Mouse (Mus musculus) embryonic fibroblast, embryonic 13.5 days (primary cell): ENCODE data around the gene Sdk1. TPM values are rescaled to one million over a fixed set of nuclear protein-coding genes. Genes with fewer than 3 reads are reported as not detected.
A peak's percentile ranks its signal among the peaks of the same experiment; 100 is the strongest.

Source experiments
- H3K27ac ChIP-seq: 2 replicates; pipeline ENCODE4 v1.5.1; 2012; ENCODE audit warnings: low read length, control low read depth, inconsistent platforms; ENCODE audit not compliant: insufficient read depth
- H3K4me1 ChIP-seq: 2 replicates; pipeline ENCODE4 v1.6.1; 2011; ENCODE audit warnings: low read length; ENCODE audit not compliant: control insufficient read depth, insufficient read depth
- H3K4me3 ChIP-seq: 2 replicates; pipeline ENCODE4 v1.5.1; 2011; ENCODE audit warnings: mild to moderate bottlenecking, control low read depth, low read length; ENCODE audit not compliant: insufficient read depth
- CTCF ChIP-seq: IDR thresholded peaks from 2 replicates; pipeline ENCODE4 v1.5.1; 2011; ENCODE audit warnings: mild to moderate bottlenecking, control low read depth, low read length, moderate library complexity, borderline replicate concordance; ENCODE audit not compliant: insufficient read depth
- POLR2A ChIP-seq: IDR thresholded peaks from 2 replicates; pipeline ENCODE4 v1.6.1; 2011; ENCODE audit warnings: low read depth, mild to moderate bottlenecking, control low read depth, low read length, moderate library complexity
- polyA plus RNA-seq: library from polyadenylated mRNA; stranded (reverse); fragments of >200 nt; gene quantifications from 2 replicates; pipeline ENCODE4 v1.2.4, GENCODE M21; 2011; ENCODE audit warnings: low read depth; ENCODE audit not compliant: missing spikeins, insufficient read length

Sdk1 gene
- polyA plus RNA-seq, 1 experiment = 6.7 TPM

DNA sequence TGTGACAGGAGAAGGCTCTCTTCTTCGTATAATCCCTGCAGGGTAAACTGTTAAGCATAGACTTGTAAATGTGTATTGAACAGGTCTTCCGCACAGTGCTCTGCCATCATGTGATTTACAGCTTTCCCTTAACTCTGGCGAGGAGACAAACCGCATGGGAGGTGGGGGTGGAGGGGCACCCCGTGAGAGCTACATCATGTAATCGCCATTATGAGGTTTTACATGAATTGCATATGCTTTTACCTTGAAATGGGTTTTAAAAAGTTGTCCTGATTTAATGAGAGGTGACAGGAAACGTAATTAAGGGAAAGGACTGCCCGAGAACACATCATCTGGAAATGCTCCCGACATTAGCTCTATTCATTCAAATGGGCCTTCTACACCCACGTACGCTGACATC, 709.5 kb downstream of the Sdk1 start:
- Histone ChIP-seq H3K4me1 (no peaks in the 10 kb centered on the region), H3K4me3 (no peak overlapping the region), H3K27ac (no peak overlapping the region)
- TF ChIP-seq CTCF (no peak), POLR2A (no peak)

DNA sequence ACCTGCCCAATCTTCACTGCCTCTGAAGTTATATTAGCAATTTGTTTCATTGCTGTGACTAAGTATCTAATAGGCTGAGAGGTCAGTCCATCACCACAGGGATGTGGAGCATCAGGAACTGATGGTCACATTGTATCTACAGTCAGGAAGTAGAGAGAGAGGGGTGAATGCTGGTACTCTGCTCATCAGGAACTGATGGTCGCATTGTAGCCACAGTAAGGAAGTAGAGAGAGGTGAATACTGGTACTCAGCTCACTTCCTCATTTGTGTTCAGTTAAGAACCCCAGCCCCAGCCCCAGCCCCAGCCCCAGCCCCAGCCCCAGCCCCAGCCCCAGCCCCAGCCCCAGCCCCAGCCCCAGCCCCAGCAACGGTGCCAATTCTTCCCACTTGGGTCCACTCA, 711.0 kb downstream of the Sdk1 start:
- Histone ChIP-seq H3K27ac (no peak overlapping the region), H3K4me3 (no peak overlapping the region), H3K4me1 (no peaks in the 10 kb centered on the region)
- TF ChIP-seq POLR2A (no peak), CTCF (no peak)

DNA sequence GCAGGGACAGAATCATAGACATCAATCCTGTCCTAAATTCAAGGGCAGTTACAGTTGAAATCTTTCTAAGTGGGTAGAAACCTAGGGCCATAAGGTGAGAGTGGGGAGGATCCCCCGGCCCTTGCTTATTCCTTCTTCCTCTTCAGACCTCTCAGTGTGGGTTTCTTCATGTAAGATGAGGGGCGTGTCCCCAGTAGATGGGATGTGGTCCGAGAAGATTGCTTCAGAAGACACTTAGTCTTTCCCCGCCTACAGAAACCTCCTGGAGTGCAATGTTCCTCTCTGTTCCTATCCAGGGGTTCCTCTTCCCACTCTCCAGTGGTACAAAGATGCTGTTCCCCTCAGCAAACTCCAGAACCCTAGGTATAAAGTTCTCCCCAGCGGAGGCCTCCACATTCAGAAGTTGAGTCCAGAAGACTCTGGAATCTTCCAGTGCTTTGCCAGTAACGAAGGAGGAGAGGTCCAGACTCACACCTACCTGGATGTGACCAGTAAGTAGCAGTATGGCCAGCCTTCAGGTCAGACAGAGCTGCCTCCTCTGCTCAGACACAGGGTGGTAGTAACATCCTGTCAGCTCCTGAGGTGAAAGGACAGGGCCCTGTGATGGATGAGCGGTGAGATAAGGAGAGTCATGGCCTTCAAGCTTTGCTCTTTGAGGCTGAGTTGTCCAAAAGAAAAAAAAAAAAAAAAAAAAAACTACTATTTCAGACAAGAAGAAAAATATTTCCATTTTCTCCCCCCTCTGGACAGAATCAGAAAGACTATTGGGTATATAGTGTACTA, 711.6 kb downstream of the Sdk1 start:
- H3K4me1 ChIP-seq = no peaks in the 10 kb centered on the region
- H3K4me3 ChIP-seq = no peak overlapping the region
- H3K27ac ChIP-seq = no peak overlapping the region
- TF ChIP-seq POLR2A = no peak
- TF ChIP-seq CTCF = no peak

GRCm38 (mm10) chr5:141971071-141971470, 729.8 kb downstream of the Sdk1 start:
- no peak for TF ChIP-seq CTCF
- TF ChIP-seq POLR2A = no peak

DNA sequence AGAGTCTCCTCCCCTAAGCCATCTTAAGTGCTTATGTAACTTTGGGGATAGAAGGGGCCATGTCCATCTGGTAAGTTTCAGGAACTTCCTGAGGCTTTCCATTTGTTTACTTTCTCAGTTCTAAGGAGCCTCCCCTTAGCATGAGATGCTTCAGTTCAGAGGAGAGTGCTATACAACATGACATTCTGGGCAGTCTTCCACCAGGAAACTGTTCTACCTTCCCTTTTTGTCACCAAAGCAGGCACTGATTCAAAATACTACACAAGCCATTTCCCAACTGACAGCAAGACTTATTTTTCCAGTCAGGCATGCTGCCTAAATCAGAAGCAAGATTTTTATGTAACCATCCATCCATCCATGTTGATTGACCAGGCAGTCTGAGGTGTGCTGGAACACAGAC, 738.2 kb downstream of the Sdk1 start:
- H3K4me1 ChIP-seq = no peaks in the 10 kb centered on the region
- TF ChIP-seq CTCF = no peak

More at GRCm38 (mm10) chr5:141971071-141971470, 729.8 kb downstream of the Sdk1 start:
- Histone ChIP-seq H3K4me1 (no peaks in the 10 kb centered on the region), H3K4me3 (no peak overlapping the region), H3K27ac (no peak overlapping the region)

GRCm38 (mm10) chr5:141980746-141981145, 739.5 kb downstream of the Sdk1 start:
- H3K27ac ChIP-seq = no peak overlapping the region

More for the DNA sequence above, 738.2 kb downstream of the Sdk1 start:
- H3K27ac ChIP-seq = no peak overlapping the region
- H3K4me3 ChIP-seq = no peak overlapping the region

DNA sequence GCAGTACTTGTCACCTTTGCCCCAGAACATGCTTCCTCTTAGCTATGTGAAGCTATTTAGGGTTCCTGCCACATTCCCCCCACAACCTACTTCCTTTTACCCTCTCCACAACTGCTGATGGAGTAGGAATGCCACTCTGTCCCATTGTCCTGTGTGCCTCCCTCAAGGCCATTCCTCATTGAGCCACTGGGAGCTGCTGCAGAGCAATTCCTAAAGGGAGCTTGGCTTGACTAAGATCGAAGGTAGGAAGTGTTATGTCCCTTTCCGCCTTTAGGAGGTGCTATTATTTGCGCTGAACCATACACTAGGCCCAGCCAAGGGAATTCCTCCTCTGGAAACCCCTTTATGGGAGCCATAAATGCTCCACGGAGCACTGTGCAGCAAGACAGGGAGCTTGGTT, 743.0 kb downstream of the Sdk1 start:
- Histone ChIP-seq H3K27ac (no peak overlapping the region), H3K4me1 (no peaks in the 10 kb centered on the region), H3K4me3 (no peak overlapping the region)
- TF ChIP-seq CTCF (no peak), POLR2A (no peak)

More at GRCm38 (mm10) chr5:141980746-141981145, 739.5 kb downstream of the Sdk1 start:
- TF ChIP-seq CTCF = no peak
- H3K4me1 ChIP-seq = no peaks in the 10 kb centered on the region
- H3K4me3 ChIP-seq = no peak overlapping the region

DNA sequence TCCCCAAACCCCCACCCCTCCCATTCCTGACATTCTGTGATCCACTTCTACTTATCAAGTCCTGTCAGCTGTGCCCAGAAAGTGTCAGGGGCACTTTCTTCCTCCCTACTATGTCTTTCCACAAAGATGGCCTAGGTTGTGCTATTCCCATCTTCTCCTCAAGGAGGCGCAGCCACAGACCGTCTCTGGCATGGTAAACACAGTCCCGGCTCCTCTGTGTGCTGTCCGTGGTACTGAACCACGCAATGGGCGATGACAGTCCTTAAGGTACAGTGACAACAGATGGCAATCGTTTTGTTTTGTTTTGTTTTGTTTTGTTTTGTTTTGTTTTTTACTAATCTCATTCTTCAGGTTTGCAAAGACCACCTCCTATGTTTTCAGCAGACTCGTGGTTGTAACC, 743.7 kb downstream of the Sdk1 start:
- Histone ChIP-seq H3K27ac (no peak overlapping the region), H3K4me3 (no peak overlapping the region), H3K4me1 (no peaks in the 10 kb centered on the region)
- TF ChIP-seq POLR2A (no peak), CTCF (peak; percentile 74; the same call in 1 of the 2 replicates)

- TF ChIP-seq POLR2A = no peak
- TF ChIP-seq CTCF = no peak
- Histone ChIP-seq H3K4me3 (no peak overlapping the region), H3K4me1 (no peaks in the 10 kb centered on the region), H3K27ac (no peak overlapping the region)
These were observed 744.3 kb downstream of the Sdk1 start for GRCm38 (mm10) chr5:141985551-141985950.

- no peak for TF ChIP-seq CTCF
- TF ChIP-seq POLR2A = no peak
- H3K4me3 ChIP-seq = no peak overlapping the region
- no peak overlapping the region for H3K27ac ChIP-seq
- H3K4me1 ChIP-seq = no peaks in the 10 kb centered on the region
These were observed 746.1 kb downstream of the Sdk1 start for GRCm38 (mm10) chr5:141987287-141987799.
